Mouse (Mus musculus) CH12.LX (cell line): ENCODE results near the gene H3f3b.

Experiments
- CTCF ChIP-seq, 2 experiments: IDR thresholded peaks in 1 of 2; conservative IDR thresholded peaks in 1 of 2; 2 replicates each; pipeline ENCODE4 v1.5.1; 2011 to 2012; ENCODE audit warnings: low read depth in 2 of 2, low read length in 2 of 2, improper control_type of control experiment in 1 of 2, inconsistent platforms in 1 of 2, mild to moderate bottlenecking in 1 of 2, moderate library complexity in 1 of 2
- E2F4 ChIP-seq: IDR thresholded peaks from 2 replicates; pipeline ENCODE4 v1.6.1; 2011; ENCODE audit warnings: low read depth, low read length, improper control_type of control experiment; ENCODE audit not compliant: insufficient replicate concordance
- MAX ChIP-seq: IDR thresholded peaks from 2 replicates; pipeline ENCODE4 v1.6.1; 2011; ENCODE audit warnings: low read length, improper control_type of control experiment
- NELFE ChIP-seq: IDR thresholded peaks from 2 replicates; pipeline ENCODE4 v1.6.1; 2011; ENCODE audit warnings: low read depth, low read length, improper control_type of control experiment
- POLR2A ChIP-seq: IDR thresholded peaks from 2 replicates; pipeline ENCODE4 v1.6.1; 2011; ENCODE audit warnings: low read depth, mild to moderate bottlenecking, improper control_type of control experiment, low read length
- USF2 ChIP-seq: conservative IDR thresholded peaks from 2 replicates; pipeline ENCODE4 v1.6.1; 2011; ENCODE audit warnings: low read depth, low read length, improper control_type of control experiment

DNA sequence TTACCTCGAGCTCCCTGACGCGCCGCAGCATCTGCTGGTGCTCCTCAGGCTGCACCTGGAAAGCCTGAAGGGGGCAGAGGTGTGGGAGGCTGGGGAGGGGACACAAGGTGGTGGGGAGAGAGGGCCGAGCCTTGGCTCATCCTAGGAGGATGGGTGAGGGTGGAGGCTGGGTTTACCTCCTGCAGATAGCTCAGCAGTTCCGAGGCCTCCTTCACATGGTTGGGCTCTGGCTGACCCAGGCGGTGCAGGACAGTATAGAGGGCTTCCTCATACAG, 48.4 kb upstream of the H3f3b start:
- TF ChIP-seq USF2 (no peak), NELFE (no peak), CTCF (conservative IDR thresholded peaks at IDR 0.05 in 1 of 2, IDR thresholded peaks at IDR 0.05 in 1 of 2; ENCODE audit: low read depth in 2 of 2, low read length in 2 of 2) (no peak), POLR2A (no peak), MAX (no peak), E2F4 (no peak)
